Mouse (Mus musculus) intestine, postnatal 0 days (tissue): ENCODE measurements around the gene Gm17018. TPM values are rescaled to one million over a fixed set of nuclear protein-coding genes. Genes with fewer than 3 reads are reported as not detected.

Experiments used
- ATAC-seq: fragments of 200-750 bp; cut with Nextera tagmentation; 2 replicates; pipeline ENCODE4 v1.8.0; 2017; ENCODE audit warnings: mild to moderate bottlenecking, moderate TSS enrichment, moderate library complexity
- H3K27ac ChIP-seq: fragments of 300-500 bp; sonication (generic); 2 replicates; pipeline ENCODE4 v1.5.1; 2014; ENCODE audit warnings: mild to moderate bottlenecking, low read depth, low read length, moderate library complexity
- H3K27me3 ChIP-seq: fragments of 300-500 bp; sonication (generic); replicated peaks from 2 replicates; pipeline ENCODE4 v1.6.1; 2014; ENCODE audit warnings: low read length, mixed read lengths; ENCODE audit not compliant: control insufficient read depth, insufficient read depth
- H3K36me3 ChIP-seq: fragments of 300-500 bp; sonication (generic); 2 replicates; pipeline ENCODE4 v1.6.1; 2014; ENCODE audit warnings: mild to moderate bottlenecking, moderate library complexity; ENCODE audit not compliant: control insufficient read depth, insufficient read depth
- H3K4me1 ChIP-seq: fragments of 300-500 bp; sonication (generic); replicated peaks from 2 replicates; pipeline ENCODE4 v1.6.1; 2014; ENCODE audit warnings: antibody characterized with exemption, low read length, mixed read lengths; ENCODE audit not compliant: control insufficient read depth, insufficient read depth
- H3K4me2 ChIP-seq: fragments of 300-500 bp; sonication (generic); replicated peaks from 2 replicates; pipeline ENCODE4 v1.6.1; 2014; ENCODE audit warnings: low read depth, mild to moderate bottlenecking, moderate library complexity
- H3K4me3 ChIP-seq: fragments of 300-500 bp; sonication (generic); 2 replicates; pipeline ENCODE4 v1.5.1; 2014; ENCODE audit warnings: low read depth, low read length
- H3K9ac ChIP-seq: fragments of 300-500 bp; sonication (generic); 2 replicates; pipeline ENCODE4 v1.6.1; 2014; ENCODE audit warnings: mild to moderate bottlenecking, low read depth, low read length
- H3K9me3 ChIP-seq: fragments of 300-500 bp; sonication (generic); 2 replicates; pipeline ENCODE4 v1.6.1; 2016; ENCODE audit warnings: mixed run types; ENCODE audit not compliant: control insufficient read depth
- CTCF ChIP-seq: sonication (generic); IDR thresholded peaks from 2 replicates; pipeline ENCODE4 v1.5.1; 2016; ENCODE audit warnings: low read depth, mild to moderate bottlenecking, control low read depth, antibody characterized with exemption, moderate library complexity
- WGBS: fragments of 180-500 bp; shearing (Covaris S2); extraction: QIAGEN DNeasy Blood & Tissue Kit; methylation state at CpG from one replicate; pipeline ENCODE4 v1.1.7; 2014; 5-methylcytosine and 5-hydroxymethylcytosine counted together
- polyA plus RNA-seq: library from polyadenylated mRNA; unstranded; fragments of >200 nt; fragmentation: Nextera tagmentation; extraction: Ambion mirVana; gene quantifications from 2 replicates; pipeline ENCODE4 v1.2.1, GENCODE M21; 2015

Gene Gm17018
- 24.7 and 27.1 TPM in 2 replicates for polyA plus RNA-seq

- under 1% methylated on average over 35 of the region's 35 CpGs for WGBS
- peak within 1 kb of the TSS; percentile 15; the same call in 1 of the 2 replicates for H3K27ac ChIP-seq
- H3K27me3 ChIP-seq = no peaks in the 10 kb centered on the region
- peak within 1 kb of the TSS; percentile 74 for H3K9ac ChIP-seq
- H3K9me3 ChIP-seq = no peaks in the 10 kb centered on the region
- peak within 1 kb of the TSS; percentile 95 for H3K4me2 ChIP-seq
- no peak for TF ChIP-seq CTCF
- peak; percentile 79 for ATAC-seq
- no peaks in the 10 kb centered on the region; the same call in 1 of the 2 replicates for H3K36me3 ChIP-seq
- peak within 1 kb of the TSS; percentile 82 for H3K4me3 ChIP-seq
- H3K4me1 ChIP-seq = no peaks in the 10 kb centered on the region
These were observed at the start of gene Gm17018, which contains the start of gene Poll for GRCm38 (mm10) chr19:45560153-45560890. Gene Gm17018 (plus strand): TSS chr19:45560615. Gene Poll (minus strand): TSS chr19:45560531.

- no peaks in the 10 kb centered on the region for H3K27me3 ChIP-seq
- no peak overlapping the region for H3K9ac ChIP-seq
- TF ChIP-seq CTCF = no peak
- H3K36me3 ChIP-seq = peaks cover 20% of the 10 kb centered on the region; the same call in 1 of the 2 replicates
- no peak overlapping the region for H3K4me3 ChIP-seq
- H3K27ac ChIP-seq = no peak overlapping the region
- no peak for ATAC-seq
- H3K9me3 ChIP-seq = no peaks in the 10 kb centered on the region
- no peaks in the 10 kb centered on the region for H3K4me1 ChIP-seq
- WGBS = 88% methylated on average over 3 of the region's 3 CpGs
- no peak overlapping the region for H3K4me2 ChIP-seq
These were observed 49.7 kb upstream of the Gm17018 start for GRCm38 (mm10) chr19:45510680-45511079.

GRCm38 (mm10) chr19:45511406-45511805 lies 49.0 kb upstream of the Gm17018 start:
- H3K9ac ChIP-seq = no peak overlapping the region
- 85% methylated on average over 4 of the region's 4 CpGs for WGBS

GRCm38 (mm10) chr19:45515341-45515740 lies 45.1 kb upstream of the Gm17018 start:
- WGBS = 93% methylated on average over 2 of the region's 2 CpGs
- Histone ChIP-seq H3K9ac (no peak overlapping the region), H3K36me3 (peaks cover 41% of the 10 kb centered on the region), H3K4me3 (no peak overlapping the region), H3K27ac (no peak overlapping the region), H3K4me1 (no peaks in the 10 kb centered on the region), H3K27me3 (no peaks in the 10 kb centered on the region), H3K9me3 (no peaks in the 10 kb centered on the region), H3K4me2 (no peak overlapping the region)
- no peak for TF ChIP-seq CTCF
- no peak for ATAC-seq

More at GRCm38 (mm10) chr19:45511406-45511805, 49.0 kb upstream of the Gm17018 start:
- Histone ChIP-seq H3K36me3 (peaks cover 27% of the 10 kb centered on the region; the same call in 1 of the 2 replicates), H3K4me1 (no peaks in the 10 kb centered on the region), H3K27me3 (no peaks in the 10 kb centered on the region), H3K27ac (no peak overlapping the region), H3K9me3 (no peaks in the 10 kb centered on the region), H3K4me2 (no peak overlapping the region), H3K4me3 (no peak overlapping the region)
- TF ChIP-seq CTCF = no peak
- ATAC-seq = no peak

GRCm38 (mm10) chr19:45516264-45516663 lies 44.2 kb upstream of the Gm17018 start:
- H3K4me1 ChIP-seq = no peaks in the 10 kb centered on the region
- ATAC-seq = no peak
- H3K4me2 ChIP-seq = no peak overlapping the region
- no peaks in the 10 kb centered on the region for H3K9me3 ChIP-seq
- WGBS = 92% methylated on average over 12 of the region's 12 CpGs
- no peak overlapping the region for H3K27ac ChIP-seq
- H3K4me3 ChIP-seq = no peak overlapping the region
- peaks cover 47% of the 10 kb centered on the region for H3K36me3 ChIP-seq
- TF ChIP-seq CTCF = no peak
- no peaks in the 10 kb centered on the region for H3K27me3 ChIP-seq
- no peak overlapping the region for H3K9ac ChIP-seq

- H3K27me3 ChIP-seq = no peaks in the 10 kb centered on the region
These were observed 33.0 kb upstream of the Gm17018 start for GRCm38 (mm10) chr19:45527382-45527781.

More at GRCm38 (mm10) chr19:45527382-45527781, 33.0 kb upstream of the Gm17018 start:
- Histone ChIP-seq H3K4me1 (no peaks in the 10 kb centered on the region), H3K36me3 (peaks cover 36% of the 10 kb centered on the region), H3K4me2 (no peak overlapping the region), H3K9ac (no peak overlapping the region), H3K9me3 (no peaks in the 10 kb centered on the region), H3K4me3 (no peak overlapping the region), H3K27ac (no peak overlapping the region)
- no peak for TF ChIP-seq CTCF
- 88% methylated on average over 7 of the region's 7 CpGs for WGBS
- no peak for ATAC-seq
